Mouse (Mus musculus): ENCODE results near the gene Zscan4b. TPM values are rescaled to one million over a fixed set of nuclear protein-coding genes. Genes with fewer than 3 reads are reported as not detected.
"Not testable (repeated sequence)": the region's sequence is repeated elsewhere in the genome, so short reads cannot be mapped to it uniquely, and the experiment has no call there.

Gene Zscan4b
- polyA plus RNA-seq (2015; fragmentation: Nextera tagmentation; extraction: Ambion mirVana) = not detected in 2 replicates

DNA sequence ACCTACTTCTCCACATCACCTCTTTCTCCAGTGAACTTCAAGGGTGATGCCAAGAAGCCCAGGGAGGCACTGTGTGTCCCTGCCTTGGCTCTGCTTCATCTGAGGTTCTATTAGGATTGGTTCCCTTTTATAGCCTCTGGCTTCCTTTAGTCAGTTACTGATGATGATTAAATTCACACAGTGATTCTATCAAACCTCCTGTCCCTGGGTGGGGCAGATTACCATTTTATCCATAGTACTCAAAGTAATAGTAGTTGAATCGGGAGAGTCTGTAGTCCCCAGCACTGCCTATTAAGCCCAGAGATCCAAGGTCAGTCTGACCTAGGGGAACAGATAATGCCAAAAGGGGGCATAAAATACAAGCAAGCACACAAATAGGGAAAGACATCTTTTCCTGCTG is at the start of gene Zscan4b:
Zscan4b (minus strand) TSS at position 101 of the 400 bp plus-strand sequence.
- H3K36me3 ChIP-seq; H3K4me2 ChIP-seq; H3K4me3 ChIP-seq (replicated peaks); DNase-seq; H3K27me3 ChIP-seq; H3K27ac ChIP-seq; H3K9ac ChIP-seq; H3K9me3 ChIP-seq (replicated peaks); H3K4me1 ChIP-seq (replicated peaks); ATAC-seq (ENCODE audit: low read depth): not testable (repeated sequence)
- WGBS (ENCODE audit: insufficient replicate concordance) = 67% methylated on average over 1 of the region's 1 CpGs

Other genes with a start within 250 kb of the Zscan4b start
- gene Nlrp4b, start 217.3 kb downstream of the Zscan4b start, polyA plus RNA-seq (2015; fragmentation: Nextera tagmentation; extraction: Ambion mirVana) = not detected in 2 replicates
- not detected in 2 replicates for gene Vmn1r71, start 150.7 kb downstream of the Zscan4b start, polyA plus RNA-seq (2015; fragmentation: Nextera tagmentation; extraction: Ambion mirVana)
- not detected in 2 replicates for gene Zscan4c, start 100.7 kb upstream of the Zscan4b start, polyA plus RNA-seq (2015; fragmentation: Nextera tagmentation; extraction: Ambion mirVana)
- not detected in 2 replicates for gene Zscan4-ps1, start 164.6 kb upstream of the Zscan4b start, polyA plus RNA-seq (2015; fragmentation: Nextera tagmentation; extraction: Ambion mirVana)

Measured in liver, embryonic 13.5 days (tissue).